Mouse (Mus musculus): ENCODE data around the gene Frmpd1. TPM values are rescaled to one million over a fixed set of nuclear protein-coding genes. Genes with fewer than 3 reads are reported as not detected.

The Frmpd1 gene
- polyA plus RNA-seq, 1 experiment from 2014 or later = 0.27 TPM

Other genes with a start within 250 kb of the Frmpd1 start
- 94.2 and 98.6 TPM in 2 replicates for gene Grhpr, start 203.5 kb upstream of the Frmpd1 start, polyA plus RNA-seq (2016; fragmentation: Nextera tagmentation; extraction: Ambion mirVana)
- 8.3 TPM in 2 replicates for gene Zbtb5, start 172.5 kb upstream of the Frmpd1 start, polyA plus RNA-seq (2016; fragmentation: Nextera tagmentation; extraction: Ambion mirVana)
- 40.7 and 44.9 TPM in 2 replicates for gene Polr1e, start 166.3 kb upstream of the Frmpd1 start, polyA plus RNA-seq (2016; fragmentation: Nextera tagmentation; extraction: Ambion mirVana)
- gene Fbxo10, start 100.3 kb upstream of the Frmpd1 start, polyA plus RNA-seq (2016; fragmentation: Nextera tagmentation; extraction: Ambion mirVana) = 6.7 and 6.8 TPM in 2 replicates
- gene Tomm5, start 76.8 kb upstream of the Frmpd1 start, polyA plus RNA-seq (2016; fragmentation: Nextera tagmentation; extraction: Ambion mirVana) = 271 and 276 TPM in 2 replicates
- gene Trmt10b, start 112.3 kb downstream of the Frmpd1 start, polyA plus RNA-seq (2016; fragmentation: Nextera tagmentation; extraction: Ambion mirVana) = 8.7 and 8.8 TPM in 2 replicates
- 11.4 and 11.6 TPM in 2 replicates for gene Dcaf10, start 157.2 kb downstream of the Frmpd1 start, polyA plus RNA-seq (2016; fragmentation: Nextera tagmentation; extraction: Ambion mirVana)
- 90.7 and 92.0 TPM in 2 replicates for gene Exosc3, start 157.9 kb downstream of the Frmpd1 start, polyA plus RNA-seq (2016; fragmentation: Nextera tagmentation; extraction: Ambion mirVana)
- 81.0 and 81.3 TPM in 2 replicates for gene Slc25a51, start 223.9 kb downstream of the Frmpd1 start, polyA plus RNA-seq (2016; fragmentation: Nextera tagmentation; extraction: Ambion mirVana)